Mouse (Mus musculus) liver, embryonic 11.5 days (tissue): ENCODE data around the gene Coro1c. TPM values are rescaled to one million over a fixed set of nuclear protein-coding genes. Genes with fewer than 3 reads are reported as not detected.

ENCODE experiments used
- ATAC-seq: fragments of 200-750 bp; cut with Nextera tagmentation; replicated peaks from 2 replicates; pipeline ENCODE4 v1.8.0; 2017; ENCODE audit warnings: moderate number of reproducible peaks, mild to moderate bottlenecking, moderate TSS enrichment, moderate library complexity; ENCODE audit not compliant: low FRiP score
- DNase-seq: peaks from one replicate; pipeline ENCODE4 v3.0.0-alpha.2; 2017; ENCODE audit warnings: low spot score
- H3K27ac ChIP-seq: fragments of 300-500 bp; sonication (generic); 2 replicates; pipeline ENCODE4 v1.5.1; 2014; ENCODE audit warnings: mild to moderate bottlenecking, low read depth, low read length, control low read depth
- H3K27me3 ChIP-seq: fragments of 300-500 bp; sonication (generic); replicated peaks from 2 replicates; pipeline ENCODE4 v1.6.1; 2014; ENCODE audit warnings: low read length, mixed read lengths; ENCODE audit not compliant: control insufficient read depth, insufficient read depth
- H3K36me3 ChIP-seq: fragments of 300-500 bp; sonication (generic); 2 replicates; pipeline ENCODE4 v1.6.1; 2014; ENCODE audit warnings: mild to moderate bottlenecking, low read length, moderate library complexity, mixed read lengths; ENCODE audit not compliant: control insufficient read depth, insufficient read depth
- H3K4me1 ChIP-seq: fragments of 300-500 bp; sonication (generic); replicated peaks from 2 replicates; pipeline ENCODE4 v1.6.1; 2014; ENCODE audit warnings: low read length, mixed read lengths; ENCODE audit not compliant: control insufficient read depth, insufficient read depth
- H3K4me2 ChIP-seq: fragments of 300-500 bp; sonication (generic); 2 replicates; pipeline ENCODE4 v1.6.1; 2014; ENCODE audit warnings: mild to moderate bottlenecking, control low read depth, moderate library complexity
- H3K4me3 ChIP-seq: fragments of 300-500 bp; sonication (generic); 2 replicates; pipeline ENCODE4 v1.5.1; 2014; ENCODE audit warnings: low read depth, low read length, control low read depth
- H3K9ac ChIP-seq: fragments of 300-500 bp; sonication (generic); 2 replicates; pipeline ENCODE4 v1.6.1; 2014; ENCODE audit warnings: low read depth, low read length, control low read depth
- H3K9me3 ChIP-seq: fragments of 300-500 bp; sonication (generic); 2 replicates; pipeline ENCODE4 v1.6.1; 2016; ENCODE audit warnings: low read length, inconsistent platforms, mixed read lengths; ENCODE audit not compliant: control insufficient read depth
- WGBS: fragments of 180-500 bp; shearing (Covaris S2); extraction: QIAGEN DNeasy Blood & Tissue Kit; methylation state at CpG from one replicate; pipeline ENCODE4 v1.1.7; 2014; 5-methylcytosine and 5-hydroxymethylcytosine counted together
- polyA plus RNA-seq: library from polyadenylated mRNA; unstranded; fragments of >200 nt; fragmentation: Nextera tagmentation; extraction: Ambion mirVana; gene quantifications from 2 replicates; pipeline ENCODE4 v1.2.1, GENCODE M21; 2014

Coro1c gene
- polyA plus RNA-seq, 1 experiment from 2014 or later: 122 TPM

DNA sequence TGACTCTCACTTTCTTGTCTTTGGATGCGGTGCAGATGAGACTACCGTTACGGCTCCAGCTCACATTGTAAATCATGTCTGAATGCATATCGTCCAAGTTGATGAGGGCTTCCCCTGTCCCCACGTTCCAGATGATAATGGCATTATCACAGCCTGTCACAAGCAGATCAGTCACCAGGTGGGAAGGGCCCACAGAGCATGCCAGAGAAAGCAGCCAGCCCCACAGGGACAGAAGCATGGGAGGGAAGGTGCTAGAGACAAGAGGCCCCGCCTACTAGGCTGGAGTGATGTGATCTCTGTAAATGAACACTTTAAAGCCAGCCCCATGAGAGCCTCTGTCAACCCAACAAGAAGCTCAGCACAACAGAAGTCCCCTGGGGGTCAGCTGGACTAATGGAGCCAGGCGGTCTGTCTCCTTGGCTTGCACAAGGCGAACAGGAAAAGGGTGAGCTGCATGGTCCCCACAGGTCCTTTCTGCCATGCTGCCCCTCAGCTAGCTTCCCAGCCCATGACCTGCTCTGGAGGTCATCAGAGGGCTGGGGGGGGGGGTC lies 57.8 kb downstream of the Coro1c start:
- H3K27me3 ChIP-seq: no peaks in the 10 kb centered on the region
- WGBS: 75% methylated on average over 8 of the region's 8 CpGs
- DNase-seq (no peak), ATAC-seq (peak; percentile 27; the same call in 1 of the 2 replicates)
- H3K36me3 ChIP-seq: peaks cover 50% of the 10 kb centered on the region
- no peak overlapping the region for H3K4me2 ChIP-seq
- no peak overlapping the region for H3K9ac ChIP-seq
- H3K4me3 ChIP-seq: no peak overlapping the region
- H3K27ac ChIP-seq: peak overlapping the region; percentile 25; the same call in 1 of the 2 replicates
- H3K4me1 ChIP-seq: peaks cover 31% of the 10 kb centered on the region
- H3K9me3 ChIP-seq: no peaks in the 10 kb centered on the region

DNA sequence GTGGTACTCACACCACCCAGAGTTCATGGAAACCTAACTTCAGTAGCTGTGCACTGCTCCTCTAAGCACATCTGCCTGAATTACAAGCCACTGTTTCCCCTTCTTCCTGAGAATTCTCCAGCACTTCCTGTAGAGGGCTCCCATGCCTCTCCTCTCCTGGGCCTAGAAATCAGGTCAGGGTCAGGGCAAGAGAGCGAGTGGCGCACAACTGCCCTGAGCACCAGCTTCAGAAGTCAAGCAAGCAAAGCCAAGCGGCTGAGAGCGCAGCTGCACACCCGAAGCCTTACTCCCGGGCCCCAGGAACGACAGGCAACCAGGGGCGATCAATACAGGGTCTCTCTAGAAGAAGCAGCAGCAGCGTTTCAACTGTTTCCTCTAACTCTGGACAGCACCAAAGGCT lies 60.9 kb downstream of the Coro1c start:
- Histone ChIP-seq H3K27me3 (no peaks in the 10 kb centered on the region), H3K9me3 (no peaks in the 10 kb centered on the region), H3K4me2 (no peak overlapping the region), H3K4me1 (peaks cover 29% of the 10 kb centered on the region), H3K27ac (no peak overlapping the region), H3K36me3 (peaks cover 68% of the 10 kb centered on the region), H3K9ac (no peak overlapping the region), H3K4me3 (no peak overlapping the region)
- WGBS: 81% methylated on average over 9 of the region's 9 CpGs
- ATAC-seq (no peak), DNase-seq (no peak)

DNA sequence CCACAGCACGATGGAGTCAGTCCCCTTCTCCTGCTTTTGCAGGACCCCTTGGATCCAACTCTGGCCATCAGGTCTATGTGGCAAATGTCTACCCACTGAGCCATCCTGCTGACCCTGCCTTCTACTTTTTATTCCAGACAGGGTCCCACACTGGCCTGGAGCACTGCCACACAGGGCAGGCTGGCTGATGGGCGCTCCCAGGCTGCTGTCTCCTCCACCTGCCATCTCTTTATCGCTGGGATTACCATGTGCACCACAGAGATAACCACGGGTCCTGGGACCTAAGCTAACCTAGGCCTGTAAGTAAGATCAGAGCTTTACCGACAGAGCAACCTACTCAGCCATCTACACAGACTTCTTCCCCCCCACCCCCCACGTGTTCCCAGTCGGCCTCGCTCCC lies 61.9 kb downstream of the Coro1c start:
- 58% methylated on average over 8 of the region's 8 CpGs for WGBS
- H3K9me3 ChIP-seq: no peaks in the 10 kb centered on the region
- H3K4me1 ChIP-seq: peaks cover 29% of the 10 kb centered on the region
- no peak for DNase-seq
- H3K4me3 ChIP-seq: no peak overlapping the region
- peak overlapping the region; percentile 43; the same call in 1 of the 2 replicates for H3K27ac ChIP-seq
- ATAC-seq: peak; percentile 96
- H3K27me3 ChIP-seq: no peaks in the 10 kb centered on the region
- H3K4me2 ChIP-seq: peak overlapping the region; percentile 14; the same call in 1 of the 2 replicates
- H3K9ac ChIP-seq: 0 out of 2 replicates have a peak overlapping the region, but pooled peaks have one; percentile 20
- H3K36me3 ChIP-seq: peaks cover 67% of the 10 kb centered on the region

GRCm38 (mm10) chr5:113845627-113846026 lies 62.9 kb downstream of the Coro1c start:
- no peak overlapping the region for H3K4me3 ChIP-seq
- H3K27me3 ChIP-seq: no peaks in the 10 kb centered on the region
- H3K9ac ChIP-seq: no peak overlapping the region
- no peak overlapping the region for H3K4me2 ChIP-seq
- H3K4me1 ChIP-seq: peaks cover 23% of the 10 kb centered on the region
- H3K9me3 ChIP-seq: no peaks in the 10 kb centered on the region
- H3K27ac ChIP-seq: no peak overlapping the region
- peaks cover 64% of the 10 kb centered on the region for H3K36me3 ChIP-seq
- DNase-seq (no peak), ATAC-seq (no peak)
- WGBS: 88% methylated on average over 8 of the region's 8 CpGs

- Histone ChIP-seq H3K4me2 (no peak overlapping the region), H3K36me3 (peaks cover 55% of the 10 kb centered on the region), H3K27me3 (no peaks in the 10 kb centered on the region), H3K27ac (no peak overlapping the region), H3K4me1 (peaks cover 20% of the 10 kb centered on the region), H3K9me3 (no peaks in the 10 kb centered on the region), H3K9ac (no peak overlapping the region), H3K4me3 (no peak overlapping the region)
- no peak for ATAC-seq
- WGBS: 61% methylated on average over 7 of the region's 7 CpGs
- DNase-seq: no peak
These were observed 63.8 kb downstream of the Coro1c start for GRCm38 (mm10) chr5:113844721-113845120.

GRCm38 (mm10) chr5:113844106-113844505 lies 64.5 kb downstream of the Coro1c start:
- peaks cover 20% of the 10 kb centered on the region for H3K4me1 ChIP-seq
- H3K9ac ChIP-seq: no peak overlapping the region

GRCm38 (mm10) chr5:113842906-113843305 lies 65.7 kb downstream of the Coro1c start:
- Histone ChIP-seq H3K4me1 (peaks cover 20% of the 10 kb centered on the region), H3K4me2 (no peak overlapping the region), H3K9ac (no peak overlapping the region), H3K9me3 (no peaks in the 10 kb centered on the region), H3K27ac (no peak overlapping the region), H3K36me3 (peaks cover 44% of the 10 kb centered on the region), H3K4me3 (no peak overlapping the region), H3K27me3 (no peaks in the 10 kb centered on the region)
- DNase-seq: no peak
- WGBS: 85% methylated on average over 9 of the region's 9 CpGs
- ATAC-seq: no peak

More at GRCm38 (mm10) chr5:113844106-113844505, 64.5 kb downstream of the Coro1c start:
- no peak for ATAC-seq
- Histone ChIP-seq H3K4me3 (no peak overlapping the region), H3K4me2 (no peak overlapping the region), H3K27me3 (no peaks in the 10 kb centered on the region), H3K27ac (no peak overlapping the region), H3K36me3 (peaks cover 49% of the 10 kb centered on the region), H3K9me3 (no peaks in the 10 kb centered on the region)
- 83% methylated on average over 15 of the region's 15 CpGs for WGBS
- DNase-seq: no peak

GRCm38 (mm10) chr5:113842244-113842643 lies 66.3 kb downstream of the Coro1c start:
- Histone ChIP-seq H3K27me3 (no peaks in the 10 kb centered on the region), H3K4me1 (peaks cover 16% of the 10 kb centered on the region), H3K9ac (no peak overlapping the region), H3K4me2 (no peak overlapping the region), H3K4me3 (no peak overlapping the region), H3K27ac (no peak overlapping the region), H3K9me3 (no peaks in the 10 kb centered on the region), H3K36me3 (peaks cover 37% of the 10 kb centered on the region)
- WGBS: 75% methylated on average over 9 of the region's 9 CpGs
- DNase-seq: no peak
- no peak for ATAC-seq
